Mouse (Mus musculus): ENCODE data around the gene Tmem215. TPM values are rescaled to one million over a fixed set of nuclear protein-coding genes. Genes with fewer than 3 reads are reported as not detected.

Gene Tmem215
- total RNA-seq, 1 experiment from 2014 or later: 1.3 TPM

Other genes starting within 250 kb of the Tmem215 start
- gene Ddx58, start 232.4 kb upstream of the Tmem215 start, total RNA-seq (2017): 65.7 and 83.7 TPM in 2 replicates
- gene Smim27, start 202.6 kb upstream of the Tmem215 start, total RNA-seq (2017): 11.1 and 50.3 TPM in 2 replicates
- gene Topors, start 202.3 kb upstream of the Tmem215 start, total RNA-seq (2017): 110 and 135 TPM in 2 replicates
- gene Ndufb6, start 192.8 kb upstream of the Tmem215 start, total RNA-seq (2017): 43.8 and 50.3 TPM in 2 replicates
- gene Aptx, start 231.0 kb downstream of the Tmem215 start, total RNA-seq (2017): 11.6 and 12.6 TPM in 2 replicates
- 405 and 607 TPM in 2 replicates for gene Dnaja1, start 250.0 kb downstream of the Tmem215 start, total RNA-seq (2017)